Mouse (Mus musculus) G1E (cell line): ENCODE data around the gene Cntn5. TPM values are rescaled to one million over a fixed set of nuclear protein-coding genes. Genes with fewer than 3 reads are reported as not detected.

Source experiments
- ATAC-seq: 2 replicates; pipeline ENCODE4 v1.8.0; 2016; ENCODE audit warnings: mild to moderate bottlenecking; ENCODE audit not compliant: insufficient number of reproducible peaks, poor library complexity, low FRiP score, severe bottlenecking; ENCODE audit errors: extremely low read depth
- DNase-seq: peaks from one replicate; pipeline ENCODE4 v3.0.0; 2012; ENCODE audit warnings: low spot score
- H3K27me3 ChIP-seq: 2 replicates; pipeline ENCODE4 v1.6.1; 2012; ENCODE audit warnings: mild to moderate bottlenecking, low read length, inconsistent platforms; ENCODE audit not compliant: insufficient read depth
- H3K36me3 ChIP-seq: replicated peaks from 2 replicates; pipeline ENCODE3; 2012; ENCODE audit warnings: mild to moderate bottlenecking, inconsistent platforms
- H3K4me1 ChIP-seq: 2 replicates; pipeline ENCODE4 v1.6.1; 2012; ENCODE audit warnings: low read depth, low read length, inconsistent platforms, mixed read lengths; ENCODE audit not compliant: insufficient read depth
- H3K4me3 ChIP-seq: 2 replicates; pipeline ENCODE4 v1.5.1; 2012; ENCODE audit warnings: low read depth, mild to moderate bottlenecking, inconsistent platforms, low read length, moderate library complexity, mixed read lengths
- H3K9me3 ChIP-seq: replicated peaks from 2 replicates; pipeline ENCODE4 v1.6.1; 2012; ENCODE audit warnings: inconsistent platforms
- CTCF ChIP-seq: IDR thresholded peaks from 2 replicates; pipeline ENCODE4 v1.5.1; 2012; ENCODE audit warnings: low read depth, low read length, inconsistent platforms, mixed read lengths
- GATA1 ChIP-seq: IDR thresholded peaks from 2 replicates; pipeline ENCODE4 v1.6.1; 2012; ENCODE audit warnings: borderline replicate concordance, low read length, inconsistent platforms, mixed read lengths
- GATA2 ChIP-seq: IDR thresholded peaks from 2 replicates; pipeline ENCODE4 v1.6.1; 2012; ENCODE audit warnings: low read depth, low read length, inconsistent platforms, borderline replicate concordance
- POLR2AphosphoS5 ChIP-seq: IDR thresholded peaks from 2 replicates; pipeline ENCODE4 v1.6.1; 2012; ENCODE audit warnings: low read depth, low read length, inconsistent platforms; ENCODE audit not compliant: insufficient replicate concordance
- TAL1 ChIP-seq: conservative IDR thresholded peaks from 2 replicates; pipeline ENCODE4 v1.6.1; 2012; ENCODE audit warnings: low read depth, low read length, inconsistent platforms, mixed read lengths
- polyA plus RNA-seq: library from polyadenylated mRNA; stranded (reverse); fragments of >175 nt; gene quantifications from 2 replicates; pipeline ENCODE4 v1.2.3, GENCODE M21; 2012
- total RNA-seq, 2 experiments: library from RNA; stranded (forward) in 1 of 2; stranded (reverse) in 1 of 2; fragments of 200-1000 nt in 1 of 2; fragments of >200 nt in 1 of 2; fragmentation: Nextera tagmentation in 1 of 2; gene quantifications; 2 replicates each; pipeline ENCODE4 v1.2.3; 2014 to 2017

Gene Cntn5
- total and polyA plus RNA-seq, 3 experiments: not detected

DNA sequence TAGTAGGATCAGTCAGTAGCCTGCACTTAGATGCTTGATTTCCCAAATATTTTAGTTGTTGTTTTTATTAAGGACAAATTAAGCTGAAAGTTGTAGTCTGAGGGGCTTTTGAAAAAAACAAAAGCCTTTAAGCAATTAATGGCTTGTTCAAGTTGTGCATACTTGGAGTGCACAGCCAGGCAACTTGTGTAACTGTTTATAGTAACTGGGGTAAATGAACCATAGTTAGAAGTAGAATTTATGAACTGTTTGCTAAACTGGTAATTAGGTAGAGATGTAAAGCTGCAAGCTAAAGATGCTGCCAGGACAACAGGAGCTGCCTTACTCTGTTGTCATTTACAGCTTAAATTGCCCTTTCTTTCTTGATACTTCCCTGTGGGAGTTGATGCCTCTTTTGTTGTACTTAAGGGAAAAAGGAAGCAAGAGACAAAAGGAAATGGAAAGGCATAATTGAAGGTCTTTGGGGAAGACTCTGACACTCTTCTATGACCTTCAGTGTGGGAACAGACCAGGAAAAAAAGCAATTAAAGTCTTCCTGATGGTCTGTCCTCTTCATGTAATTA is 943.9 kb downstream of the Cntn5 start:
- DNase-seq (no peak), ATAC-seq (no peak)
- no peaks in the 10 kb centered on the region for H3K27me3 ChIP-seq

DNA sequence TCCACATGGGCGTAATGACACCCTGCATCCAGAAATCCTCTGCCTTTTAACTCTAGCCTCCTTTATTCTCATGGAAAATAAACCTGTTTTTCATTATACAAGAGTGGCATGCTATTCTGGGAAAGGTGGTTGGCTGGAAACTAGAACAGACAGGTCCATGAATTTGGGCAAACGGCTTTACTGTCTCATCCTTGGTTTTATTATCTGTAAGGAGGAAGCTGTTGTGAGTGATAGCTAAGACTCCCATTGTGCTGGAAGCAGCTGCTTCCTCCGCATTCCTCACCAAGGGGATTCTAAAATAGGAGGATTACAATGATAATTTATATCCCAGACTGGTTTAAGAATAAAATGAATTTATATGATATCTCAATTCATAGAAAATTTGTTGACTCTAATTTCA is 955.2 kb downstream of the Cntn5 start:
- Histone ChIP-seq H3K36me3 (no peaks in the 10 kb centered on the region), H3K9me3 (no peaks in the 10 kb centered on the region), H3K4me1 (no peaks in the 10 kb centered on the region), H3K4me3 (no peak overlapping the region), H3K27me3 (no peaks in the 10 kb centered on the region)
- TF ChIP-seq GATA1 (no peak), CTCF (no peak), POLR2AphosphoS5 (no peak), TAL1 (no peak), GATA2 (no peak)
- ATAC-seq (no peak), DNase-seq (no peak)

More for the DNA sequence above, 943.9 kb downstream of the Cntn5 start:
- no peak for TF ChIP-seq GATA1
- no peak for TF ChIP-seq TAL1
- no peak for TF ChIP-seq CTCF
- TF ChIP-seq GATA2: no peak
- TF ChIP-seq POLR2AphosphoS5: no peak
- no peaks in the 10 kb centered on the region for H3K36me3 ChIP-seq
- no peaks in the 10 kb centered on the region for H3K4me1 ChIP-seq
- H3K9me3 ChIP-seq: no peaks in the 10 kb centered on the region
- no peak overlapping the region for H3K4me3 ChIP-seq

DNA sequence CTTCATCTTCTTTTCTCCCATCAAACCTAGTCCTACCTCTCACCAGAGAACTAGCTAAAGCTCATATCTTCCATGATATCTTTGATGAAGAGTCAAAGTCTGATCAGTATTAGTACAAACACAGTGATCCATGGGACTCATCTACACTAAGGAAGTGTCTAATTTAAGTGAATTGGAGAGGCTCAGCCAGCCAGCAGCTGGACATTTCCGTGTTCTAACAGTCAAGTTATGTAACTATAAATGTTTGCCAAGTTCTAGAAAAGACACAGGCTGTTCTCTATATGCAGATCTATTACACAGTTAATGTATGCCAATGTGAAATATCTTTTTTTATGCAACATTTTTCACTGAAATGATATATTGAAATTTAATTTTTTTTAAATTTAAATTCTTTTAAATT is 959.7 kb downstream of the Cntn5 start:
- no peaks in the 10 kb centered on the region for H3K9me3 ChIP-seq
- no peaks in the 10 kb centered on the region for H3K27me3 ChIP-seq
- no peak overlapping the region for H3K4me3 ChIP-seq
- TF ChIP-seq TAL1: no peak
- no peak for TF ChIP-seq GATA2
- TF ChIP-seq GATA1: no peak
- no peak for TF ChIP-seq POLR2AphosphoS5
- TF ChIP-seq CTCF: no peak
- DNase-seq (no peak), ATAC-seq (no peak)
- no peaks in the 10 kb centered on the region for H3K4me1 ChIP-seq
- H3K36me3 ChIP-seq: no peaks in the 10 kb centered on the region

DNA sequence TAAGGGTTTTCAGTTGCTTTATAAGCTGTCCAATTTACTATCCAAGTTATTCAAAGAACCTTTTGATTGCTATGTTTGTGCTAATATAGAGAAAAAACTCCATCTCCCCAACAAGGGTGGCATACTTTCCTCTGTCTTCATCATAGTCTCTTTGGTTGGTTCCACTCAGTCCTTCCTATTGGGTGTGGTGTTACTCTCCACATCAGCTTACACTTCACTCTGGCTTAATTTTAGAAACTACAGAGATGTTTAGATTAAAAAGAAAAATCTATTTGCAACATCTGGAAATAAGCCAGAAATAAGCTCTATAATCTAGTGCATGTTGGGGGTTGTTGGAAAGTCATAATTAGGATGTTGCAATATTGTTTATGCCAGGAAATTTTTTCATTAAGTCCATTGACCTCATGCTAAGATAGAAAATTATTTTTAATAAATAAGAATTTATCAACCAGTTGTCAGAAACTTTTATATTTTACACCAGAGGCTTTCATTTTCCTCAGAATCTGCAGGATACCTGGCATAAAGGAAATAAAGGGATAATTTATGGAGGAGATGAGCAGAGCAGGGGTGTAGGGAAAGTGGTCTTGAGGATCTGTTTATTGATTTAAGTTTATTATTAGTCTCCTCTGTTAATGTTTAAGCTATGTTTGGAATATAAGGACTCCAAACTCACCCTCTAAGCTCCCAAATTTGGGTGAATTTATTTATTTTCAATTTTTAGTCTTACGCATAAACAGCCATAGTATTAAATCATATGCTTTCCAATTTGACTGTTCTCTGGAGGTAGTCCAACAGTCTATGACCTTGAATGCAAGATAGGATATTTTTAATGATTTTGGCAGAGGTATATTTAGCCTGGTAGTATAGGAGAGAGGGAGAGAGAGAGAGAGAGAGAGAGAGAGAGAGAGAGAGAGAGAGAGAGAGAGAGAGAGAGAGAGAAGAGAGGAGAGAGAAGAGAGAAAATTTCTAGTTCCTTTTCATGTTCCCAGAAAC is 966.8 kb downstream of the Cntn5 start:
- no peaks in the 10 kb centered on the region for H3K4me1 ChIP-seq
- no peak overlapping the region for H3K4me3 ChIP-seq
- no peaks in the 10 kb centered on the region for H3K27me3 ChIP-seq
- DNase-seq (no peak), ATAC-seq (no peak)
- no peak for TF ChIP-seq GATA2
- no peak for TF ChIP-seq CTCF
- TF ChIP-seq POLR2AphosphoS5: no peak
- no peak for TF ChIP-seq GATA1
- no peak for TF ChIP-seq TAL1
- H3K9me3 ChIP-seq: no peaks in the 10 kb centered on the region
- no peaks in the 10 kb centered on the region for H3K36me3 ChIP-seq

DNA sequence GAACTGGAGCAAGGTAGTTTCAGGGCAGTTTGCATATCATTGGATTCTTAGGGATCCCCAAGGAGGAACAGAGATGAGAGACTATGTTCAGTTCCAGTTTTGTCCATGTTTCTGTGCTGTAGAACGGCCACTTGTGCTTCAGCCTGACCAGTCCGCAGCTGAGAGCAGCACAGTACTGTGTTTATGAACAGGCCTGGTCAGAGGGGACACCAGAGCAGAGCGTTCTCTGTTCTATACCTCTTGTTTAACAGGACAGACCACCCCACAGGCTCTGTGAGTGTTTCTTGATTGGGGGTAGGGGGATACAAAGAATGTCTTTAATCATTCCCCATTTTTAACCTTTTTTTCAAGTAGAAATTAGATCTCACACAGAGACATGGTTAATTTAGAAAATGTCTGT is 984.0 kb downstream of the Cntn5 start:
- Histone ChIP-seq H3K36me3 (no peaks in the 10 kb centered on the region), H3K9me3 (no peaks in the 10 kb centered on the region), H3K4me1 (no peaks in the 10 kb centered on the region), H3K27me3 (no peaks in the 10 kb centered on the region), H3K4me3 (no peak overlapping the region)
- ATAC-seq (no peak), DNase-seq (no peak)
- TF ChIP-seq CTCF (no peak), POLR2AphosphoS5 (no peak)

DNA sequence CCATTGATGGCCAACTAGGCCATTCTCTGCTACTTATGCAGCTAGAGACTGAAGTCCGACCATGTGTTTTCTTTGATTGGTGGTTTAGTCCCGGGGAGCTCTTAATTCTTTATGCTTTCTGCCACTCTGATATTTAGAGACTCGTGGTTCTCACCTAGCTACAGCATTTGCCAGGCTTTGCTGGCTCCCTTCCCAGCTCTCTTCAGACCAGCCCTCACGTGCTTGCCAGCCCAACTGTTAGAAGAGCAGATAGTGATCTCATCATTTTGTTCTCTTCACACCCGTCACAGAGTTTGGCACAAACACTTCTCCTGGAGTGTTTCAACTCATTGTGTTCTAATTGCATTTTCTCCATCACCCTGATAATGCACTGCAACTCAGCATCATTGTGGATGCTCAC is 1005.5 kb downstream of the Cntn5 start:
- Histone ChIP-seq H3K27me3 (no peaks in the 10 kb centered on the region), H3K4me3 (no peak overlapping the region), H3K4me1 (no peaks in the 10 kb centered on the region), H3K9me3 (no peaks in the 10 kb centered on the region), H3K36me3 (no peaks in the 10 kb centered on the region)
- DNase-seq: no peak
- no peak for ATAC-seq
- TF ChIP-seq CTCF (no peak), TAL1 (no peak), GATA1 (no peak)
